Mouse (Mus musculus): ENCODE results near the gene Phf21a.

Phf21a gene

DNA sequence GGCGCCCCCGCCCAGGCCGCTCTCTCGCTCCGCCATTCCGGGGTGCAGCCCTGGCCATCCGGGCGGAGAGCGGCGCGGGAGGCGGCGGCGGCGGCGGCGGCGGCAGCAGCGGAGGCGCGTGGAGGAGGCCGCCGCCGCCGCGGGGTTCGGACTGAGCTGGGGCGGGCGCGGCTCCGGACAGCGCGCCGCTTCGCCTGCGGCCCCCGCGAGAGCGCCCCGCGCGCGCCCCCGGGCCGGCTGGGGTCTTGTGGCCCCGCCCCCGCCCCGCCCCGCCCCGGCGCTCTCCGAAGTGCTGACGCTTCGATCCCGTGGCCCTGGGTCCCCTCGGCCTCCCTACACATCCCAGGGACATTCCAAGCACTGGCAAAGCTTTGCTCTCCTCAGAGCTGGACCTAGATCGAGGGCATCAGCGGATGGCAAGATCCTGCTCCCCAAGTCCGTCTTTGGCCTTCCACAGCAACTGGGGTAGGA lies 308.2 kb downstream of the Phf21a start, which contains the start of gene Mapk8ip1:
Gene Mapk8ip1, minus strand, starts transcription at position 173 of the 471 bp plus-strand sequence.
- in situ Hi-C loops (cut with MseI, MboI) = no loop called here

DNA sequence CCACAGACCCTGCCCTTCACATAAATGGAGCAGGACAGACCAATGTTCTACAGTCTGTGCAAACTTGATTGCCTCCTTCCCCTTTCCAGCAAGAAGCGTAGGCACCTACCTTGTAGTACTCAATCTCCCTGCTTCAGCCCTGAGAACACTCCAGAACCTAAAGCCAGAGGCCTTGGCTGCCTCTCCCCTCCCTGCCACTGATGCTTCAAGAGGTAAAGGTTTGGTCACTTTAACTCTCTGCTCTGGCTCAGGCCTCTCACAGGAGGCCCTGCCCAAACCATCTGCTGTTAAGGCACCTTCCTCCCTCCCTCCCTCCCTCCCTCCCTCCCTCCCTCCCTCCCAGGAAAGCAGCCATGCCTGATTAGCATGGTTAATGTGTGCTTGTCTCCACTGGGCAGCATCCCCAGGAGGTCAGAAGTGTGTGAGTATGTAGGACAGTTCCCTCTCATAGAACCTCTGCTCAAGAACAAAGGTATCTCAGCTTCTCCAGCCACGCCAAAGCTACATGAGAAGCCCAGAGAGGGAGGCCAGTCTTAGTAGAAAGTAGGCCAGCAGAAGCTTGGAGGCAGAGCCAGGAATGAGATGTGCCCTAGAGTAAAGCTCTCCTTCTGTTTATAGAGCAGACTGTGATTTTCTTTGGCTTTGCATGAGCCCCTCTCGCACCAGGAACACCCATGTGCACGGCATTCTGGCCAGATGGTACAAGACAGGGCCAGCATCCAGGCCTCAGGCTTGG lies 309.8 kb downstream of the Phf21a start:
- in situ Hi-C loops (cut with MseI, MboI) = no loop called here

DNA sequence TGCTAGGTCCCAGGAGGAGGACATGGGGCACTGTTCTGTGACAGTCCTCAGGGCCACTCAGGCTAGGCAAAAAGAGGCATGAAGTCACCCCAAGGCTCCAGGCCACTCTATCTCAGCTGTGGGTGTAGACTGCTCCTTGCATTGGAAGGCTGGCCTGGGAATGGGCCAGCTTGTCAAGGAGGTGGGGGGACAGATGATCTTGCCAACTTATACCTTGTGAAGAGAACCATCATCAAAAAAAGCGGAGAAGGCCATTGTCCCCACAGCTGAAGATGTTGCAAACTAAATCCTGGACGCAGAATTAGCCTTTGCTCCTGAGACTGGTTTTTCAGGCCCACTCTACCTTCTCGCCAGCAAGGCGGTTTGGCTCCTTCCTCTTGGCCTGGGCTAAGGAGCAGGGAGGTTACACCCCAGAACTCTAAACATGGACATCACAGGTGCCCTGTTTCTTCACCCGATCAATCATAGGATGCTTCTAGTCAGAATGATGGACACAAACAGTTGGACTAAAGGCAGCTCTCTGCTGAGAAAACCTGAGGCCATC lies 310.9 kb downstream of the Phf21a start:
- in situ Hi-C loops (cut with MseI, MboI) = no loop called here

DNA sequence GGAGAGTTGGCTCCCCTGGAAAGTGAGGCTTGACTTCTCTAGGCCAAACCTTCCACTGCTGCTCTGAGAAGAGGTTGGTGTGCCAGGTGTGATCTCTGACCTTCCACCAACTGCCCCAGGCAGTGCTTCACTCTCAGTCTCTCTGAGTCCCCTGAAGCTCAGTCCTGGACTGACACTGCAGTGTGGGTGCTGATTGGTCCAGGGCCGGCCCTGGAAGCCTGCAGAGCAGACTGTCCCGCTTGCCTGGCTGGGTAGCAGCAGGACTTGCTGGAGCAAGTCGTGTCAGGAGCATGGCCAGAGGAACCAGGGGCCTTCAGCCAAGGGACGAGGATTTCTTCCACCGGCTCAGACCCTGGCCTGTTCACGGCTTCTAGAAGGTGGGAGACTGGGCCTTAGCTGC lies 311.8 kb downstream of the Phf21a start:
- in situ Hi-C loops (cut with MseI, MboI) = no loop called here

DNA sequence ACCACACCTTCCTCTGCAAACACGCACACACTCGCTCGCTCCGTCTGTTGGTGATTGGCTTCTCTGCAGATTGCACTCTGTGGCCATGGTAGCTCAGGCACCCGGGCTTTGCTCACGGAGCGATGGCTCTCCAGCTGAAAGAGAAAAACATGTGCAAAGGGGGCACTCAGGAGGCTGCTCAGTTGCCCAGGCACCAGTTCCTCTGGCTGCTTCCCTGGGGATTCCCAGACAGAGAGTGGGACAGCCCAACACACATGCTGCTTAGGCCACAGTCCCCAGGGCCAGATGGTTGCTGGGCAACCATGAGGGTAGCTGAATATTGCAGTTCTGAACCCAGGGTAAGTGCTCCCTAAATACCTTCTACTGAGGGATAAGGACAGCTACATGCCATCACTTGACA lies 312.8 kb downstream of the Phf21a start:
- in situ Hi-C loops (cut with MseI, MboI) = no loop called here

DNA sequence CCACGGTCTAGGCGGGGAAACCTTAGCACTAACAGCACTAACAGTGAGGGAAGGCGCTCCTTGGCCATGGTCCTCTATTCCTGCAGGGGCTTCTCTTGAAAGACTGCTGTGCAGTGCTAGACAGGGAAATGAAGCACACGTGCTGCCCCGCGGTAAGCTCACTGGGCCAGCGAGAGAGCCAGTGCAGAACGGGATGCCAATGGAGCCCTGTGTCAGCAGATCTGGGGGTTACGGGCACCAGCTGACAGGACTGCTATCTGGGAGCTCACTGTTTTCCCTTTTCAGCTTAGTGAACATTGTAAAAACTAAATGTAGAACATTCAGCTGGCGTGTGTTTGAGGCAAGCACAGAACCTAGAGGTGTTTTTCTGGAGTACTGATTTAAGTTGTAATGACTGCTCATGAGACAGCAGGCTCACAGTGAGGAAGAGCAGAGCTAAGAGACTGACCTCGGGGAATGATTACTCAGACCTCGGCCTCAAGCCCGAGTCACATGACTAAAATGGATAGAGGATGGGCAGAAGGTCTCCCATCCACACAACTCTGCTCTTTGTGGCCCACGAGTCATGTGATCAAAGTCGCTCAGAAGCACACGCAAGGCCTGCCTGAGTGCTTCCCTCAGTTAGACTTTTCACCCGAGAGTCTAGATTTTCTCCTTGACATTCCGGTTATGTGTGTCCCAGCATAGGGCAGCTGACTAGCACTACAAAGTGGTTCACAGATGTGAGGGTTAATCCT lies 315.6 kb downstream of the Phf21a start:
- in situ Hi-C loops (cut with MseI, MboI) = no loop called here

DNA sequence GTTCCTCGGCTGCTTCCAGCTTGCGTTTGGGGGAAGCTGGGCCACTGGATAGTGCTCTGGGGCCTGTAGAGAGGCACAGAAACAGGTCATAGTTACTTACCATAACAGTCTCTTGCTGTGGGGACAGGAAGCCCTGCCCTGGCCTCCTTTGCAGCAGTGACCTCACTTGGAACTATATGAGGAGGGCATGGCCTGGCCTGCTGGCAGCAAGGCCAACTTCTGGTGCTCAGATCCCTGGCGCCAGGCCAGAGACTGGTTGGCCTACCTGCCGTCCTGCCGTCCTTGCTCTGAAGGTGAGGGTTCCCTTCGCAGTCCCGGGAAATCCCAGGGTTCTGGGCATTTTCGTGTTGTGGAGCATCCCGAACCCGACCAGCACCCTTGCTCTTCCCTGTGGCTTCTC lies 318.8 kb downstream of the Phf21a start:
- in situ Hi-C loops (cut with MseI, MboI) = no loop called here
